Mouse (Mus musculus) midbrain, embryonic 12.5 days (tissue): ENCODE results near the gene Itgb1. TPM values are rescaled to one million over a fixed set of nuclear protein-coding genes. Genes with fewer than 3 reads are reported as not detected.

Experiments
- ATAC-seq: fragments of 200-750 bp; cut with Nextera tagmentation; 2 replicates; pipeline ENCODE4 v1.8.0; 2017; ENCODE audit warnings: low read depth, moderate TSS enrichment, moderate library complexity; ENCODE audit not compliant: low FRiP score
- H3K27ac ChIP-seq: fragments of 300-500 bp; sonication (generic); replicated peaks from 2 replicates; pipeline ENCODE4 v1.5.1; 2016; ENCODE audit warnings: mild to moderate bottlenecking
- H3K27me3 ChIP-seq: fragments of 300-500 bp; sonication (generic); 2 replicates; pipeline ENCODE4 v1.6.1; 2016; ENCODE audit warnings: mild to moderate bottlenecking
- H3K36me3 ChIP-seq: fragments of 300-500 bp; sonication (generic); 2 replicates; pipeline ENCODE4 v1.6.1; 2016
- H3K4me1 ChIP-seq: fragments of 300-500 bp; sonication (generic); 2 replicates; pipeline ENCODE4 v1.6.1; 2016
- H3K4me2 ChIP-seq: fragments of 300-500 bp; sonication (generic); replicated peaks from 2 replicates; pipeline ENCODE4 v1.6.1; 2016; ENCODE audit warnings: mild to moderate bottlenecking, moderate library complexity
- H3K4me3 ChIP-seq: fragments of 300-500 bp; sonication (generic); 2 replicates; pipeline ENCODE4 v1.5.1; 2016; ENCODE audit warnings: mild to moderate bottlenecking
- H3K9ac ChIP-seq: fragments of 300-500 bp; sonication (generic); replicated peaks from 2 replicates; pipeline ENCODE4 v1.6.1; 2016; ENCODE audit warnings: mild to moderate bottlenecking, moderate library complexity
- H3K9me3 ChIP-seq: fragments of 300-500 bp; sonication (generic); 2 replicates; pipeline ENCODE4 v1.6.1; 2016; ENCODE audit warnings: mild to moderate bottlenecking
- WGBS: fragments of 180-500 bp; shearing (Covaris S2); methylation state at CpG from one replicate; pipeline ENCODE4 v1.1.7; 2016; 5-methylcytosine and 5-hydroxymethylcytosine counted together
- polyA plus RNA-seq: library from polyadenylated mRNA; unstranded; fragments of >200 nt; fragmentation: Nextera tagmentation; extraction: Ambion mirVana; gene quantifications from 2 replicates; pipeline ENCODE4 v1.2.1, GENCODE M21; 2016

Gene Itgb1
- polyA plus RNA-seq, 1 experiment from 2014 or later, result 148 TPM

DNA sequence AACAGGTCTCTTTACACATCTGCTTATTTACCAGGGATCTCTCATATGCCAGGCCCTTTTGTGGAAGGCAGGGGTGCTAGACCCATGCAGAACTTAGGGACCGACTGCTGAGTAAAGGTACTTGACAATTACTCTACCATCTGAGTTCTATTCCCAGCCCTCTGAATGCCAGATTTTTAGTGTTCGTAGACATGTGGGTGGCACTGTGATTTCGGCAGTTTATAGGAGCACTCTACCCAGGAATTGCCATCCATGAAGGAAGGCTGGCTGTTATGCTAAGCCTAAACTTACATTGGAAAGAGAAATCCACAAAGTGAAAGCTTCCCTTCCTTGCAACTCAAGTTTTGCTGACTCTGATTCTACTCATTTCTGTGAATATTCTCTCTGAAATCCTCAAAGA lies 50.2 kb downstream of the Itgb1 start:
- Histone ChIP-seq H3K9ac (no peak overlapping the region), H3K36me3 (peaks cover 50% of the 10 kb centered on the region), H3K4me1 (peaks cover 13% of the 10 kb centered on the region; the same call in 1 of the 2 replicates), H3K4me3 (no peak overlapping the region), H3K27ac (no peak overlapping the region), H3K4me2 (no peak overlapping the region), H3K27me3 (no peaks in the 10 kb centered on the region), H3K9me3 (no peaks in the 10 kb centered on the region)
- WGBS, result 95% methylated on average over 3 of the region's 3 CpGs
- no peak for ATAC-seq

Other genes starting within 250 kb of the Itgb1 start
- gene Gm3952, start 113.0 kb downstream of the Itgb1 start, polyA plus RNA-seq, result not detected in 2 replicates